Mouse (Mus musculus): ENCODE results near the gene Ston2. TPM values are rescaled to one million over a fixed set of nuclear protein-coding genes. Genes with fewer than 3 reads are reported as not detected.

Ston2 gene
- 10 to 100 TPM; 14.9 to 16.9 TPM for total RNA-seq (2021)

DNA sequence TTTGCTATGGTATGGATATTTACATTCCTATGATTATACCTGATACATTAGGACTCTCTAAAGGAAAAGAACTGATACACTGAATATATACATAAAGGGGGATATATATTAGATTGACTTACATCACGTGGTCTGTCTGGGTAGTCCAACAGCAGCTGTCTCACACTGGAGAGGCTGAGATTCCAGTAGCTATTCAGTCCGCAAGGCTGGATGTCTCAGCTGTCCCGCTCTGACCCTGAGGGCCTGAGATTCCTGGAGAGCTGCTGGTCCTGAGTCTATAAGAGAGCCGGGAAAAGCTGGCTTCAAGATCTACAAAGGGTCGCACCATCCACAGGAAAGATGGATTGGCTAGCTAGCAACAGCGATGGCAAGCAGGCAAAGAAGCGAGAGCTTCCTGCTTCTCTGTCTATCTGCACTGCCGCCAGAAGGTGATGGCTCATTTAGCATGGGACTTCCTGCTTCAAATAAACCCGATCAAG is at the start of gene Ston2:
TSS of gene Ston2 (minus strand) at position 429 of the 479 bp plus-strand sequence.
- intact Hi-C loops (cut with DNase I), result loop anchor here (2.0 kb wide), 1 partner anchor 147 kb away; no protein-coding TSS in a partner anchor
- no peak for DNase-seq (ENCODE audit: low spot score in 2 of 2)

DNA sequence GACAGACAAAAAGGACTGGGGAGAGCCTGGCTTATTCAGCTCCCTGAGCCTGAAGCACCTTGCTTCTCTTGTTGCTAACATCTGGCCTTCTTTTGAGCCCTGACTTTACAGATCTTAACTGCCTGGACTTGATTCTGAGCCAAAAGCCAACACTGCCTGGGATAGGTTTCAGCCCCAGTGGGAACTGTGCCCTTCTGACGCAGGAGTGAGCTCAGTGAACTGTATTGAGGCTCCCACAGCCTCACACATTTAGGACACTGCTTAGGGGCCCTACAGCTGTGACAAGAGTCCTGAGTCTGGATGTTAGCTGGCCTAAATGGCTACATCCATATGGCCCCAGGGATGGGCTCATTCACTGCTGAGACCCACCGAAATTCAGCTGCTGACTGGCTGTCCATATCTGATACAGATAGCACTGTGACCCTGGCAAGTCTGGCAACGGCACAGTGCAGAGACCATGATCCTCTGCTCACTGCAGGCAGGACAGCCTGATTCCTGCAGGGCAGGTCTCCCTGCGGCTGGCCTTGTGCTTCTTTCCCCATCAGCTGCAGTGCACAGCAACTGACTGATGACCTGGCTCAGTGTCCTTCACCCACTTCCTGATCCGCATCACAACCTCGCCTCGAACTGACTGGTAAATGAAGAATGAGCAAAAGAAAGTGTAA is 49.3 kb upstream of the Ston2 start:
- no peak for DNase-seq (ENCODE audit: low spot score in 2 of 2)
- intact Hi-C loops (cut with DNase I), result no loop called here

- intact Hi-C loops (cut with DNase I), result no loop called here
- no peak for DNase-seq (ENCODE audit: low spot score in 2 of 2)
Measured at GRCm38 (mm10) chr12:91833939-91834333, 45.7 kb upstream of the Ston2 start.

DNA sequence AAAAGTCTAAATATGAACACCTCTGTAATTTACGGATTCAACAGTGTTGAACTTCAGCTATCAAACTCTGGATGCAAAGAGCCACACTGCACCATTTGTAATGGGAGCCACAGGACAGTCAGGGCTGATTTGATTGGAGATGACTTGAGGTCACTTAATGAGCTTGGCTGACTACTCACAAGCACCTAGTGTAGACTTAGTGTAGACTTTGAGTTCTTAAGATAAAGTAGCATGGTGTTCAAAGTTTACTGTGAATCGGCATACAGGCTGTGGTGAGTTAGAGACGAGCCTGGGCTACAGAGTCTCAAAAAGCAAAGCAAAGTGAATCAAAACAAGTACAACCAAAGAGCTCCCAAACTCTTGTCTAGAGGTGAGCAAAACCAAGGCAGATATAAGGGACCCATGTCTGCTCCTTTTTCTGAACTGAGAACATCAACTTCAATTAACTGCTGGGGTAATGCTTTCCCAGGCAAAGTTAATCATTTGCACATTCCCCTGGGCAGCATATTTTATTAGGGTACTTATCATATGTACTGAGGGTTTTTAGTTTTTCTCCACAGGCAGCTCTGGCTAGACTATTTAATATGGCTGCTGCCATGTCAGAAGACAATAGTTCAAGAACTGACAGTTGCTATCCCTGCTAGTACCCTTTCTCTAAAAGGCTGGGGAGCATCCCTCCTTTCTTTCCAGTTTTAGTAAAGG is 45.2 kb upstream of the Ston2 start:
- DNase-seq (ENCODE audit: low spot score in 2 of 2), result no peak
- intact Hi-C loops (cut with DNase I), result no loop called here

DNA sequence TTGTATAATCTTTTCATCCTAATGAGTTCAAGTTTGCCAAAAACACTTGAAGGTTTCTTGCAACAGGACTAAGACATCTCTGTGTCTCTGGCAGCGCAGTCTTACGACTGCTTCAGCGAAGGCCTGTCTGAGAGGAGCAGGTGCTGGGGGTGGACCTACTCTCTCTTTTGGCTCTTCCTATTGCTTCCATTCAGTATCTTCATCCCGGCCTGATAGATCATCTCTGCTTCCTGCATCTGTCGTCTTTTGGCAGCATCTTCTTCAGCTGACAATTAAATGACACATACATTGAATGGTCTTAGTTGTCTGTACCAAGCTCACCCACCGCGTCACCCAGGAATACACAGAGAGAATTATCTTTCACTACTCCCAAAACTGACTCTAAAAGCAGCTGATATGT is 43.2 kb upstream of the Ston2 start:
- DNase-seq (ENCODE audit: low spot score in 2 of 2), result no peak
- intact Hi-C loops (cut with DNase I), result no loop called here

- intact Hi-C loops (cut with DNase I), result no loop called here
- no peak for DNase-seq (ENCODE audit: low spot score in 2 of 2)
Measured at GRCm38 (mm10) chr12:91820461-91820860, 32.3 kb upstream of the Ston2 start.

GRCm38 (mm10) chr12:91818726-91819125 is 30.5 kb upstream of the Ston2 start:
- intact Hi-C loops (cut with DNase I), result no loop called here
- DNase-seq (ENCODE audit: low spot score in 2 of 2), result no peak

- DNase-seq (ENCODE audit: low spot score in 2 of 2), result peak; percentile 30 to 43
- intact Hi-C loops (cut with DNase I), result no loop called here
Measured at GRCm38 (mm10) chr12:91815990-91816389, 27.8 kb upstream of the Ston2 start.

DNA sequence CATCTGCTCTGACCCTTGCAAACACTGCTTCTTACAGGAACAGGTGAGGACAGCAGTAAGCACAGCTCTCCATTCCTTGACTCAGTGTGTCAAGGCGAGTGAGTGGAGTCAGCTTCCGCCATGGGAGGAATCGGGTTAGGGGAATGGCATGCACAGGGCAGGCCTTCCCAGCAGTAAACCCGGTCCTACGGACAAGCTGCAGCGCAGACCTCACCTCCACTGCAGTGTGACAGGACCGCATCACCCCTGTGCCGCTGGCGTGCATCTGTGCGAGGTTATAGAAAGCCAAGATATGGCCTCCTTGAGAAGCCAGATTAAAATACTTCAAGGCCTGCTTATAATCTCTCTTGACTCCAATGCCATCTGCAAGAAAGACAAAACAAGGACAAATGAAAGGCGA is 27.4 kb upstream of the Ston2 start:
- no peak for DNase-seq (ENCODE audit: low spot score in 2 of 2)
- intact Hi-C loops (cut with DNase I), result no loop called here

GRCm38 (mm10) chr12:91808911-91809310 is 20.7 kb upstream of the Ston2 start:
- no peak for DNase-seq (ENCODE audit: low spot score in 2 of 2)
- intact Hi-C loops (cut with DNase I), result no loop called here

DNA sequence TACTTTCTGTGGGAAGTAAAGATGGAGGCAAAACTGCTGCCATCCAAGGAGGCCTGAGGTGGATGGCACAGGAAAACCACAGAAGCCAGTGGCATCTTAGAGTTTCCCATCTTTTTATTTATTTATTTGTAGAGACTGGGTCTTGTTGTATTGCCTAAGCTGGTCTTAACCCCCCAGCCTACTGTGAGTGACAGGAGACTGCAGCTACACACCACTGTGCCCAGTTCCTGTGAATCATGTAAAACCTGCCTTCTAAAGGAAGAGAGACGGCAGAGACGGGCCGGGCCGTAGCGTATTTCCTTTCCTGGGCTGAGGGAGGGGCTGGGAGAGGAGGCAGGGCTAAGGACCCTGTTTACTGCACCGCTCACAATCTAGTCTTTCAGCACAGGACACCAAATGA is 19.6 kb upstream of the Ston2 start:
- intact Hi-C loops (cut with DNase I), result no loop called here
- no peak for DNase-seq (ENCODE audit: low spot score in 2 of 2)

DNA sequence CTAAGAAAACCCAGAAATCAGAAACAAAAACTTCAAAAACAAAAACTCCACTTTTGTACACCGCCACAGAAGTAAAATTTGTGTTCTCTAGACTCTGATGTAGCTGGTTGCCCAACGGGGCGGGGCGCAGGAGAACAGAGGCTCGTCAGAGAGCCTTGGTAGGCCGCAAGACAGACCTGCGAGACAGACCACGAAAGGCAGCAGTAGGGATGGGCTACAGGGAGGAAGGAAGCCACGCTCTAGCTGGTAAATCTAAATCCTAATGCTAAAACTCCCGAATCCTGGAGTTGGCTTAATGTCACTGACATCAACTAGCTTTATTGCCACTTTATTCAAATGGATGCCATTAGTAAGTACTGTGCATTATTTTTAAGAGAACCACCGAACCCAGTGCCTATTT is 18.9 kb upstream of the Ston2 start:
- no peak for DNase-seq (ENCODE audit: low spot score in 2 of 2)
- intact Hi-C loops (cut with DNase I), result no loop called here

- intact Hi-C loops (cut with DNase I), result no loop called here
- DNase-seq (ENCODE audit: low spot score in 2 of 2), result no peak
Measured at GRCm38 (mm10) chr12:91804262-91804661, 16.1 kb upstream of the Ston2 start.

DNA sequence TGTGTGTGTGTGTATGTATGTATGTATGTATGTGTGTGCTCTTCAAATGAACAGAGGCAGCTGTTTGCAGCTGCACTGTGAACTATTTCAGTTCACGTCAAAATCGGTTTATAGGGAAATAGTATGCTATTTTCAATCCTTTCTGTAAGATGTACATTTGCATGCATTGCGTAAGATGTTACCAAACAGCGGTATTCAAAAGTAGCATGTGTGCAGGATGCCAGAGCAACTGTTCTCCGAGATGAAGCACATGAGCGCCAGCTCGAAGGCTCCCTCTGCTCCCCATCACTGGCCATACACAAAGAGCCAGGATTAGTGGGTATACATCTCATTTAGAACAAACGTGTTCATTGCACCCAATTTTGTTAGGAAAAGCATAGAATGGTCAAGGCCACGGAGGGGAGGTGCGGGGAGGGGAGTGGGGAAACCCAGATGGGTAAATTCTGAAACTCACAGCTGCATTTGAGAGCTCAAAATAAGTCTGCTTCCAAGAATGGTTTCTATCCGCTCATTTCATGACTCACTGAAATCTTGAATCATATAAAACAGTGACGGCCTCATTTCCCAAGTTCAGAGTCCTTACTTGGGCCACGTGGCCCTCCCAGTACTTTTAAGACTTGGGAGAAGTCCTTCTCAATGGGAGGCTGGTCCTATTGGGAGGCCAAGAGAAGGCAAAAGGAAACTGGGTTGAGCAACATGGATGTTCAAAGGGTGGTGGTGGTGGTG is 15.2 kb upstream of the Ston2 start:
- peak; percentile 51 to 60 for DNase-seq (ENCODE audit: low spot score in 2 of 2)
- intact Hi-C loops (cut with DNase I), result no loop called here

GRCm38 (mm10) chr12:91802586-91803206 is 14.5 kb upstream of the Ston2 start:
- DNase-seq (ENCODE audit: low spot score in 2 of 2), result no peak
- intact Hi-C loops (cut with DNase I), result no loop called here

DNA sequence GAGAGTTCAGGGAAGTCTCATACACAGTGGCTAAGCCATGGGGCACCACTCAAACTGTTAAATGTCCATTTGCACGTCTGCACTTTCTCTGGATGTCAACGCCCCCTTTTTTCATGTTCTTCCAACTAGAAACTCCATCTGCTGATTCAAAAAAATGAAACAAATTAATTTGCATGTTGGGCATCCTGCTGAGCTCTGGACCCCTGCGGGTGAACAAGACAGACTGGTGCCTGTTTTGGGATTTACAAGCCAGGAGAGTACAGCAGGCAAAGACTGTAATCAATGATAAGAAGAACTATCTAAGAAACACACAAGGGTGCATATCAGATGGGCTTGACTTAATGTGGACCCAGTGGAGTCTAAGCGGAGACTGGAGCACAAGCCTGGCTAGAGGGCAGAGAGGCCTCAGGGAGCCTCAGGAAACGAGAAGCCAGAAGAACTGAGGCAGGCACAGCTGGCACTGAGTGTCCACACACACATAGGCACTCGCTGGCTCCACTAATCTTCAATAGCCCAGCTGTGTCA is 12.7 kb upstream of the Ston2 start:
- DNase-seq (ENCODE audit: low spot score in 2 of 2), result no peak
- intact Hi-C loops (cut with DNase I), result no loop called here

DNA sequence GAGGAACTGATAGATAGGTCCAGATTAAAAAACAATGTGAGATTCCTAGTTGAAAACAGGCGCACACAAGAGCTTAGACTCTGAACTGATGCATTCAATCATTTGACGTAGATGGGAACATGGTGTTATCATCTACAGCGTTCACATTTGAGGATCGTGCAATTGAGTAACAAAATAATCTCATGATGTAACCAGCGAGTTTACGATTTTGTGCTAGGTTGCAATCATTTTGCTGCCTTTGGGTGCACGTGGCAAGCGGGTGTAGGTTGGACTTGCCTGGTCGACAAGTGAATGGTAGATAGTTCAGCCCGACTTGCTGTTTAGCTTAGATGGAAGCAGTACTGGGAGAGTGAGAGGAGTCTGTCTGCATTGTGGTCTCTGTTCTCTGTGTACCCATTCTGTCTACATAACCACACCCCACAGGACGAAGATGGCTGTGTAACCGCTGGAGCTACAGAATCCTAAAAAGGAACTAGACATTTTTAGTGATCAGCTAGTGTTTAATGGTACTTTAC is 11.7 kb upstream of the Ston2 start:
- intact Hi-C loops (cut with DNase I), result loop anchor here (2.0 kb wide), 2 partner anchors 159 to 399 kb away; no protein-coding TSS in a partner anchor
- no peak for DNase-seq (ENCODE audit: low spot score in 2 of 2)

DNA sequence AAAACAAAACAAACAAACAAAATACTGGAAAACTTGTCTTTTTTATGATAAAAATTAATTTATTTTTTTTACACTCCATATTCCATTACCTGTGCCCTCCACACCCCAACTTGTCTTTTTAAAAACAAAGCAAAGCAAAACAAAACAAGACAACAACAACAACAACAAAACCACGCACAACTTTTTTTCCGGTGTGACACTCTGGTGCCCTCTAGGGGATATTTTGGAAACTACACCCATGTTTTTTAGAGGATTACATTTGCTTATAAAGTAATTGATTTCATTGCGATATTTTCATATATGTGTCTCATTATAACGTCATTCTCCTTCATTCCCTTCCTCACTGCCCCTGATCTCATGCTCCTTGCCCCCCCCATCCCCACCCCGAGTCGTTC is 11.2 kb upstream of the Ston2 start:
- intact Hi-C loops (cut with DNase I), result loop anchor here (2.0 kb wide), 2 partner anchors 159 to 399 kb away; no protein-coding TSS in a partner anchor
- no peak for DNase-seq (ENCODE audit: low spot score in 2 of 2)

GRCm38 (mm10) chr12:91798720-91799378 is 10.7 kb upstream of the Ston2 start:
- intact Hi-C loops (cut with DNase I), result loop anchor here (2.0 kb wide), 2 partner anchors 158 to 398 kb away; no protein-coding TSS in a partner anchor
- no peak for DNase-seq (ENCODE audit: low spot score in 2 of 2)
